Mouse (Mus musculus) spleen, adult 18-20 months (tissue): Measurements from ENCODE around the gene Adgrg5.

Source experiments
- DNase-seq, 2 experiments: peaks; one replicate each; pipeline ENCODE4 v3.0.0; 2022; ENCODE audit warnings: mixed read lengths in 2 of 2

Adgrg5 gene

GRCm38 (mm10) chr8:94917851-94918495, 5.5 kb upstream of the Adgrg5 start, which contains the start of gene Ccdc102a:
Gene Ccdc102a, minus strand, starts transcription at chr8:94918098.
- peak in 1 of 2 experiments; percentile 50 for DNase-seq

GRCm38 (mm10) chr8:94919256-94919655, 4.2 kb upstream of the Adgrg5 start:
- DNase-seq: no peak

GRCm38 (mm10) chr8:94922176-94922575, 1.3 kb upstream of the Adgrg5 start:
- DNase-seq: no peak

- DNase-seq: no peak
These were observed 892 bp upstream of the Adgrg5 start for GRCm38 (mm10) chr8:94922602-94923001.

- no peak for DNase-seq
These were observed 4.7 kb downstream of the Adgrg5 start for GRCm38 (mm10) chr8:94928227-94928626.

- no peak for DNase-seq
These were observed 10.4 kb downstream of the Adgrg5 start for GRCm38 (mm10) chr8:94933918-94934317.

- no peak for DNase-seq
These were observed 11.7 kb downstream of the Adgrg5 start for GRCm38 (mm10) chr8:94935172-94935571.

- peak in 1 of 2 experiments; percentile 72 for DNase-seq
These were observed 19.1 kb downstream of the Adgrg5 start for GRCm38 (mm10) chr8:94942566-94942965.

- DNase-seq: no peak
These were observed 21.7 kb downstream of the Adgrg5 start for GRCm38 (mm10) chr8:94945185-94945584.

GRCm38 (mm10) chr8:94948421-94948820, 24.9 kb downstream of the Adgrg5 start:
- no peak for DNase-seq

- no peak for DNase-seq
These were observed 25.5 kb downstream of the Adgrg5 start for GRCm38 (mm10) chr8:94949010-94949409.

GRCm38 (mm10) chr8:94950046-94950445, 26.6 kb downstream of the Adgrg5 start:
- DNase-seq: peak; percentile 30 to 58

GRCm38 (mm10) chr8:94950458-94950857, 27.0 kb downstream of the Adgrg5 start:
- DNase-seq: no peak

- DNase-seq: no peak
These were observed 28.6 kb downstream of the Adgrg5 start for GRCm38 (mm10) chr8:94952086-94952485.

GRCm38 (mm10) chr8:94953624-94954367, 30.3 kb downstream of the Adgrg5 start:
- no peak for DNase-seq

- no peak for DNase-seq
These were observed 30.9 kb downstream of the Adgrg5 start for GRCm38 (mm10) chr8:94954368-94954737.

GRCm38 (mm10) chr8:94954921-94955758, 31.6 kb downstream of the Adgrg5 start:
- DNase-seq: peak; percentile 39 to 57

- DNase-seq: no peak
These were observed 32.6 kb downstream of the Adgrg5 start for GRCm38 (mm10) chr8:94956078-94956574.

- DNase-seq: no peak
These were observed 38.7 kb downstream of the Adgrg5 start for GRCm38 (mm10) chr8:94962201-94962600.

GRCm38 (mm10) chr8:94964828-94965227, 41.3 kb downstream of the Adgrg5 start:
- no peak for DNase-seq

GRCm38 (mm10) chr8:94966578-94966977, 43.1 kb downstream of the Adgrg5 start:
- DNase-seq: peak in 1 of 2 experiments; percentile 49

GRCm38 (mm10) chr8:94967071-94967470, 43.6 kb downstream of the Adgrg5 start:
- DNase-seq: no peak

GRCm38 (mm10) chr8:94967554-94967953, 44.1 kb downstream of the Adgrg5 start:
- DNase-seq: no peak
